Mouse (Mus musculus): ENCODE results near the gene Mypn.

Gene Mypn

GRCm38 (mm10) chr10:63203728-63204127, at the start of gene Mypn:
Gene Mypn (minus strand): TSS chr10:63203952.
- no peak for DNase-seq

- no peak for DNase-seq
Measured at GRCm38 (mm10) chr10:63248421-63248820, 44.7 kb upstream of the Mypn start.

GRCm38 (mm10) chr10:63247457-63247856, 43.7 kb upstream of the Mypn start:
- no peak for DNase-seq

DNA sequence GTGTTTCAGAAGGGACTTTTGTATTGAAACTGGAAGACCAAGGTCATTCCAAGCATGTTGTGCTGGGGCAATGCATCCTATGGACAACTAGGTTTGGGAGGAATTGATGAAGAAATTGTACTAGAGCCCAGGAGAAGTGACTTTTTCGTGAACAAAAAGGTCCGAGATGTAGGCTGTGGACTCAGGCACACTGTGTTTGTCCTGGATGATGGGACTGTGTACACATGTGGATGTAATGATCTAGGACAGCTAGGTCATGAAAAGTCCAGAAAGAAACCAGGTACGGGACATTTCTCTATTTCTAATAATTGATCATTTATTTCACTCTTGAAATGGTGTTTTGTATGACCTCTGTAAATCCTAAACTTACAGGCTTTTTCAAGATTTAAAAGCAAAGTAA, 42.1 kb upstream of the Mypn start:
- DNase-seq = no peak

GRCm38 (mm10) chr10:63244746-63245145, 41.0 kb upstream of the Mypn start:
- peak in 1 of 2 experiments; percentile 31 for DNase-seq

DNA sequence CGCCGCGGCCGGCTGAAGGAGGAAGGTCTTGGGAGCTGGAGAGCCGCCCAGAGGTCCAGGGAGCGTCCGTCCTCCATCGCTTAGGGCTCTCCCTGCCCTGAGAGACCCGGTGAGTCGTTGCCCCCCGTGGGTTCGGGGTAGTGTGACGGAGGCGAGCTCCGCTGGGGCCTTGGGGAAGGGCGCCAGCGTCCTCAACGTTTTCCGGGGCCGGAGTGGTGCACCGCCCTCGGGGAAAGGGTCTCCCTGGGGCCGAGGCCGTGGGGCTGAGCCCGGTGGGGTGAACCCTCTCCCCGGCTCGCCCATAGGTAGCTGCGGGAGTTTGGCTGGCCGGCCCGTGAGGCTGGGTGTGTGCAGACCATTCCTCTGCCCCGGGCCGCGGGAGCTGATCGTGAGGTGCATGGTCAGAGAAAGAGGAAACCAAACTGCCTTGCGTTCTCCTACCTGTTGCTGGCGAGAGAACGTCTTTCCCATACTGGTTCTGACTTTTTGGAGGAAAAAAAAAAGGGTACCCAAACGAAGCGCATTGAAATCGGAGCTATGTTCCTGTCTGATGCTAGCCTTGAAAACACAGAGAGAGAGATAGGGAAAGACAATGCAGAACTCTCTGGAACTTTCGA, 40.4 kb upstream of the Mypn start:
- no peak for DNase-seq

DNA sequence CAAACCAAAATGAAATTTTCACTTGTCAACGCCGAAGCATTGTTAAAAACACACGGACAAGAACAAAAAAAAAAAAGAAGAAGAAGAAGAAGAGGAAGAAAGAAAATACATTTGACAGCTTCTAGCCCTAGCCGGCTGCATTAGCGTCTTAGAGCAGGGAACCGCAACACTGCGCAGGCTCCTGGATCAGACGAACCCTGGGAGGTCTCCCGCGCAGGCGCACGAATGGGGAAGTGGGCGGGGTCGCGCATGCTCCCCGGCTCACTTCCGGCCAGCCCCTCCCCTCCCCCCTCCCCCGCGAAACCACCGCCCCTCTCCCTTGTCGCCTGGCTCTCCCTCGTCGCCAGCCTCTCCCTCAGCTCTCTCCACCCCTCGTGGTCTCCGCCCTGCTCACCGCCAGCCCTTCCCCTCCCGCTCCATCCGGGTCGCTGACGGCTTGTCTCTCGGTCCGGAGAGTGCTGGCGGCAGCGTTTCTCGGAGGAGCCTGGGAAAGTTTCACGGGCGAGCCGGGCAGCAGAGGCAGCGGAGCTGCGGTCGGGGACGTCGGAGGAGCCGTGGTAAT, 39.8 kb upstream of the Mypn start, which contains the start of gene Herc4:
Herc4 (plus strand) TSS at position 318 of the 562 bp plus-strand sequence.
- DNase-seq = peak; percentile 98 to 99

GRCm38 (mm10) chr10:63242798-63243435, 39.2 kb upstream of the Mypn start:
- DNase-seq = peak; percentile 7 to 20

GRCm38 (mm10) chr10:63240868-63241271, 37.1 kb upstream of the Mypn start:
- no peak for DNase-seq

GRCm38 (mm10) chr10:63239848-63240247, 36.1 kb upstream of the Mypn start:
- no peak for DNase-seq

- no peak for DNase-seq
Measured at GRCm38 (mm10) chr10:63238090-63238489, 34.3 kb upstream of the Mypn start.

DNA sequence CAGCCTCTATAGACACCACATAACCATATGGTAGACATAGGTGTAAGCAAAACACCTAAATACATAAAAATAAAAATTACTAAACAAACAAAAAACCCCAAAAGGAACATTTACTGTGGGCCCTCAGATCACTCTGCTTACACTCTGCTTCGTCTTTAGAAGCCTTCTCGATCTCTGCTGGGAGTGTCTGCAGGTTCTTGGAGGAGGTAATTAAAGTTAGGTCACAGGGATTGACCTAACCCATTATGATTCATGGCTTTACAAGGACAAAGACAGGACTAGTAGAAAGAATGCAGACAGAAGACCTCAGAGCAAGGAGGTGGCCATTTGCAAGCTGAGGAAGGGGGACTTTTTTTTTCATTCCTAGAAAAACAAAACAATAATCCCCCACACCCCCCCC, 33.5 kb upstream of the Mypn start:
- no peak for DNase-seq

DNA sequence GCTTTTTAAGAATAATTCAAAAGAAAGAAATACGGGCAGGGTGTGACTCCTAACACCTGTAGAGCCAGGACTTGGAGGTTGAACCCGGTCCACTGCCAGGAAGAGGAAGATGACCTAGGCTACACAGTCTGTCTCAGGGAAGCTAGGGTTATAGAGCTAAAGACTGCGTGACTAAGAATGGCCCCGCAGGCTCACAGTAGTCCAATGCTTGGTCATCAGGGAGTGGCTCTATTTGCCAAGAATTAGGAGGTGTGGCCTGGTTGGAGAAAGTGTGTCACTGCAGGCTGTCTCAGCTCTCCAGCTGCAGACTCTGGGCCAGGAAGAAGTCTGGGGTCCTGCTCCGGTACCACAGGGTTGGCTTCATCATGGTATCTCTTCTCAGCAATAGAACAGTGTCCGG, 32.9 kb upstream of the Mypn start:
- no peak for DNase-seq

DNA sequence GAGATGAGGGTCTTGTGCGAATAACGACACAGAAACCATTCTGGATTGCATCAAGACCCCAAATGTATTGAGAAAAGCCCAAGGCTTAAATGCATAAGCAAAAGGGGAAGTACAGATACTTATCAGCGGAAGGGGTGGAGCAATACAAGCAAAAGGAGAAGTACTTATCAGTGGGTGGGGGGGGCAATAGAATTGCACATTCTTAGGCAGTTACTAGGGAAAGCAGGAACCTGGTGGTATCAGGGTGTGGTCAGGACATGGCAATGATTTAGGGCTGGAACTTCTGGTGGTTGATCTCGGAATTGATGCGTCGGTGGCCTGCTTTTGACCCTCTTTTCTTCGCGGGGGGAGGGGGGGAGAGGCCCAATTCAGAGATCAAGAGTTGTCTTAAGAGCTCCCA, 32.1 kb upstream of the Mypn start:
- DNase-seq = no peak

DNA sequence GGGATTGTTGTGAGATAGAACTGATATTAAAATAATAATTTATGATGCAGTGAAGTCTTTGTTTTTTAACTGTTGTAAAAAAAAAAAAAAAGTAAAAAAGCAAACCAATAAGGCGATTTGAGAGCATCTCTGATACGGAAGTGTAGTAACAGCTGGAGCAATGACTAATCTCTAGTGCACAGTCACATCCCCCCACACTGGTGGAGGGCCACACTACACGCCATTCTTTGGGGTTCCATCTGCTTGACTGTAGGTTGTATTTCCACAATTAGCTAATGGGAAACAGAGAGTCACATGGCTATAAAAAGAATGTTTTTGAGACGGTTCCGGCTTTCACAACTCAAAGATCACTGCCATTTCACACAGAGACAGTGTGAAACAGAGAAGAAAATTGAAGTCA, 30.4 kb upstream of the Mypn start:
- DNase-seq = no peak

DNA sequence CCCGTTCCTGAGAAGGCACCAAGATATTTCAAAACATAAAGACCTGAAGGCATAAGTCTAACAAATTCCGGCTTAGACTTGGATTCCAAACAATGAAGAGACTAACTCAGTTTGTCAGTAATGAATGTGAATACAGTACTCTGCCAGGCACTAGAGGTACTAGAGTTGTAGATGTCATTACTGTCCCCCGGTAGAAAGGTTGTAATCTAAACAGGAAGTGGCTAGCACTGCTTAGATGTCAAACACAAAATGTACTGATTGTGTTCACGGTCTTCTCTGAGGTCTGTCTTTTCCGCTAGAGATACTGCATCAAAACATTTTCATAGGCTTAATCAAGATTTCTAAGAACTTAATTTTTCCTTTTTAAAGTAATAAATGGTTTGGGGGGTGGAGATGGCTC, 27.9 kb upstream of the Mypn start:
- no peak for DNase-seq

- DNase-seq = no peak
Measured at GRCm38 (mm10) chr10:63230854-63231253, 27.1 kb upstream of the Mypn start.

- no peak for DNase-seq
Measured at GRCm38 (mm10) chr10:63230266-63230665, 26.5 kb upstream of the Mypn start.

DNA sequence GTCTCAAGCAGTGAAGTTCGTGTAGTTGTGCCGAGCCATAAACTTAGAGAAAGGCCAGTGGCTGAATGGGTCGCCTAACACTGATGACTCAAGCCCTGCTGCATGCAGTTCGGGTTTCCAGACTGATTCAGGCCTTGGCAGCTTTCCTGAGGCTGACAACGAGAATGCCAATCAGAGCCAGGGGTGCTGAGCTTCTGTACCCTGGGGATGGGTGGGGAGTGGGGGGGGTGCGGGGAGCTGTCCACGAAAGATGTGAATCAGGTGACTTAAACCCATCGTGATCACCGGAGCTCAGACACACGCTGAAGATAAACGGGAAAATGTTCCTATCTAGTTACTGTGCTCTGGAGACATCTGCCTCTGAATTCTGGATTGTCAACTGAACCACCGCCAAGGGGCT, 20.6 kb upstream of the Mypn start:
- no peak for DNase-seq

GRCm38 (mm10) chr10:63221081-63221783, 17.5 kb upstream of the Mypn start:
- peak in 1 of 2 experiments; percentile 11 for DNase-seq

- no peak for DNase-seq
Measured at GRCm38 (mm10) chr10:63208871-63209270, 5.1 kb upstream of the Mypn start.

DNA sequence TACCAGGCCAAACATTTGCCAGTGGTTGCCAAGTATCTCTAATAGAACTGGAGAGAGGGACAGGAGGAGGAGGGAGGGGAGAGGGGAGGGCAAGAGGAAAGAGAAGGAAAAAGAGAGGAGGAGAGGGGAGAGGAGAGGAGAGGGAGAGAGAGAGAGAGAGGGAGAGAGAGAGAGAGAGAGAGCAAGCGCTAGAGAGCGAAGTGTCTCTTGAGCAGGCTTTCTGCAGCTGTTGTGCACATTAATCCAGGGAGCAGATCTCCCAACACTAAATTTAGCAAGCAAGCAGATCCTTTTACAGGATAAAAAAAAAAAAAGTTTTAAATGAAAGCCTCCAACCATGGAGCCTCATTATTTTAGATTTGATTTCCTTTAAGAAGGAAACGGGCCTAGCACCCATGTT, 750 bp downstream of the Mypn start:
- DNase-seq = no peak

DNA sequence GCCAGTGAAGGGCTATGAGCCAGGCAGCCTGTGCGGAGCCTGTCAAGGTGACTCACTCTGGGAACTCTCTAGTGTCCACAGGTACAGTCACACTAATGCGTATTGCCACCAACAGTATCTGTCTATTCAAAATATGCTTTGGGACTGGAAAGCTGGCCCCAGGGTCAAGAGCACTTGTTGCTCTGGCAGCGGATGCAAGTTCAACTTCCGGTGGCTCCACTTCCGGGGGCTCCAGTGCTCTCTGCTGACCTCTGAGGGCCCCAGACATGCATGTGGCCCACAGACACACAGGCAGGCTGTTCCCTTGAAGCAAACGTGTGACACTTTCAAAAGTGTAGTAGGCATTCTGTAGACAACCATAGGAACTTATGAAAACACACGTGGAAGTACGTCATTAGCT, 2.2 kb downstream of the Mypn start:
- no peak for DNase-seq

- DNase-seq = no peak
Measured at GRCm38 (mm10) chr10:63199008-63199407, 4.7 kb downstream of the Mypn start.
